Mouse (Mus musculus): ENCODE data around the gene Fgf12. TPM values are rescaled to one million over a fixed set of nuclear protein-coding genes. Genes with fewer than 3 reads are reported as not detected.

The Fgf12 gene
- polyA plus RNA-seq, 1 experiment from 2014 or later: 2.6 TPM

- no peaks in the 10 kb centered on the region for H3K27me3 ChIP-seq (ENCODE audit: control insufficient read depth, insufficient read depth, low read length)
- no peak overlapping the region for H3K4me2 ChIP-seq (ENCODE audit: low read depth, low read length)
- no peak overlapping the region for H3K9ac ChIP-seq (ENCODE audit: low read length)
- no peak overlapping the region for H3K4me3 ChIP-seq (replicated peaks; ENCODE audit: low read length)
- H3K27ac ChIP-seq (ENCODE audit: low read length): no peak overlapping the region
- no peak for ATAC-seq (ENCODE audit: insufficient read depth, low FRiP score)
- H3K36me3 ChIP-seq (ENCODE audit: control insufficient read depth, insufficient read depth, low read length): no peaks in the 10 kb centered on the region
- no peaks in the 10 kb centered on the region for H3K4me1 ChIP-seq (ENCODE audit: control insufficient read depth, insufficient read depth, low read length)
- no peaks in the 10 kb centered on the region for H3K9me3 ChIP-seq (replicated peaks; ENCODE audit: control insufficient read depth, low read length)
- 37% methylated on average over 6 of the region's 6 CpGs for WGBS
Measured at GRCm38 (mm10) chr16:28512446-28512845, 240.4 kb downstream of the Fgf12 start.

- Histone ChIP-seq H3K36me3 (ENCODE audit: control insufficient read depth, insufficient read depth, low read length) (no peaks in the 10 kb centered on the region), H3K9me3 (replicated peaks; ENCODE audit: control insufficient read depth, low read length) (no peaks in the 10 kb centered on the region), H3K4me1 (ENCODE audit: control insufficient read depth, insufficient read depth, low read length) (no peaks in the 10 kb centered on the region), H3K4me2 (ENCODE audit: low read depth, low read length) (no peak overlapping the region), H3K9ac (ENCODE audit: low read length) (no peak overlapping the region), H3K27me3 (ENCODE audit: control insufficient read depth, insufficient read depth, low read length) (no peaks in the 10 kb centered on the region), H3K4me3 (replicated peaks; ENCODE audit: low read length) (no peak overlapping the region), H3K27ac (ENCODE audit: low read length) (no peak overlapping the region)
- 27% methylated on average over 5 of the region's 5 CpGs for WGBS
- ATAC-seq (ENCODE audit: insufficient read depth, low FRiP score): no peak
Measured at GRCm38 (mm10) chr16:28511413-28511812, 241.5 kb downstream of the Fgf12 start.

- Histone ChIP-seq H3K4me2 (ENCODE audit: low read depth, low read length) (no peak overlapping the region), H3K9me3 (replicated peaks; ENCODE audit: control insufficient read depth, low read length) (no peaks in the 10 kb centered on the region), H3K27me3 (ENCODE audit: control insufficient read depth, insufficient read depth, low read length) (no peaks in the 10 kb centered on the region), H3K4me3 (replicated peaks; ENCODE audit: low read length) (no peak overlapping the region), H3K9ac (ENCODE audit: low read length) (no peak overlapping the region), H3K36me3 (ENCODE audit: control insufficient read depth, insufficient read depth, low read length) (no peaks in the 10 kb centered on the region), H3K4me1 (ENCODE audit: control insufficient read depth, insufficient read depth, low read length) (no peaks in the 10 kb centered on the region), H3K27ac (ENCODE audit: low read length) (no peak overlapping the region)
- no peak for ATAC-seq (ENCODE audit: insufficient read depth, low FRiP score)
- WGBS: 82% methylated on average over 12 of the region's 12 CpGs
Measured at GRCm38 (mm10) chr16:28497971-28498607, 254.8 kb downstream of the Fgf12 start.

- WGBS: 45% methylated on average over 6 of the region's 6 CpGs
- no peaks in the 10 kb centered on the region for H3K27me3 ChIP-seq (ENCODE audit: control insufficient read depth, insufficient read depth, low read length)
- H3K36me3 ChIP-seq (ENCODE audit: control insufficient read depth, insufficient read depth, low read length): no peaks in the 10 kb centered on the region
- H3K4me3 ChIP-seq (replicated peaks; ENCODE audit: low read length): no peak overlapping the region
- ATAC-seq (ENCODE audit: insufficient read depth, low FRiP score): no peak
- H3K4me2 ChIP-seq (ENCODE audit: low read depth, low read length): no peak overlapping the region
- H3K9me3 ChIP-seq (replicated peaks; ENCODE audit: control insufficient read depth, low read length): no peaks in the 10 kb centered on the region
- no peaks in the 10 kb centered on the region for H3K4me1 ChIP-seq (ENCODE audit: control insufficient read depth, insufficient read depth, low read length)
- H3K9ac ChIP-seq (ENCODE audit: low read length): no peak overlapping the region
- no peak overlapping the region for H3K27ac ChIP-seq (ENCODE audit: low read length)
Measured at GRCm38 (mm10) chr16:28491711-28492110, 261.2 kb downstream of the Fgf12 start.

GRCm38 (mm10) chr16:28490515-28490914 lies 262.4 kb downstream of the Fgf12 start:
- Histone ChIP-seq H3K27me3 (ENCODE audit: control insufficient read depth, insufficient read depth, low read length) (no peaks in the 10 kb centered on the region), H3K4me2 (ENCODE audit: low read depth, low read length) (no peak overlapping the region), H3K27ac (ENCODE audit: low read length) (no peak overlapping the region), H3K36me3 (ENCODE audit: control insufficient read depth, insufficient read depth, low read length) (no peaks in the 10 kb centered on the region), H3K9me3 (replicated peaks; ENCODE audit: control insufficient read depth, low read length) (no peaks in the 10 kb centered on the region), H3K9ac (ENCODE audit: low read length) (no peak overlapping the region), H3K4me3 (replicated peaks; ENCODE audit: low read length) (no peak overlapping the region), H3K4me1 (ENCODE audit: control insufficient read depth, insufficient read depth, low read length) (no peaks in the 10 kb centered on the region)
- ATAC-seq (ENCODE audit: insufficient read depth, low FRiP score): no peak
- 9% methylated on average over 6 of the region's 6 CpGs for WGBS

GRCm38 (mm10) chr16:28484920-28485319 lies 267.9 kb downstream of the Fgf12 start:
- Histone ChIP-seq H3K27me3 (ENCODE audit: control insufficient read depth, insufficient read depth, low read length) (no peaks in the 10 kb centered on the region), H3K4me3 (replicated peaks; ENCODE audit: low read length) (no peak overlapping the region), H3K27ac (ENCODE audit: low read length) (no peak overlapping the region), H3K9me3 (replicated peaks; ENCODE audit: control insufficient read depth, low read length) (peaks cover 4% of the 10 kb centered on the region; the same call in 1 of the 2 replicates), H3K36me3 (ENCODE audit: control insufficient read depth, insufficient read depth, low read length) (no peaks in the 10 kb centered on the region), H3K4me2 (ENCODE audit: low read depth, low read length) (no peak overlapping the region), H3K4me1 (ENCODE audit: control insufficient read depth, insufficient read depth, low read length) (no peaks in the 10 kb centered on the region), H3K9ac (ENCODE audit: low read length) (no peak overlapping the region)
- WGBS: 70% methylated on average over 3 of the region's 3 CpGs
- ATAC-seq (ENCODE audit: insufficient read depth, low FRiP score): no peak

GRCm38 (mm10) chr16:28479022-28479421 lies 273.8 kb downstream of the Fgf12 start:
- ATAC-seq (ENCODE audit: insufficient read depth, low FRiP score): no peak

GRCm38 (mm10) chr16:28476651-28477050 lies 276.2 kb downstream of the Fgf12 start:
- 93% methylated on average over 4 of the region's 4 CpGs for WGBS
- Histone ChIP-seq H3K27ac (ENCODE audit: low read length) (no peak overlapping the region), H3K9me3 (replicated peaks; ENCODE audit: control insufficient read depth, low read length) (peaks cover 4% of the 10 kb centered on the region; the same call in 1 of the 2 replicates), H3K4me1 (ENCODE audit: control insufficient read depth, insufficient read depth, low read length) (no peaks in the 10 kb centered on the region), H3K36me3 (ENCODE audit: control insufficient read depth, insufficient read depth, low read length) (no peaks in the 10 kb centered on the region), H3K27me3 (ENCODE audit: control insufficient read depth, insufficient read depth, low read length) (no peaks in the 10 kb centered on the region), H3K9ac (ENCODE audit: low read length) (no peak overlapping the region), H3K4me2 (ENCODE audit: low read depth, low read length) (no peak overlapping the region), H3K4me3 (replicated peaks; ENCODE audit: low read length) (no peak overlapping the region)
- no peak for ATAC-seq (ENCODE audit: insufficient read depth, low FRiP score)

More at GRCm38 (mm10) chr16:28479022-28479421, 273.8 kb downstream of the Fgf12 start:
- 86% methylated on average over 2 of the region's 2 CpGs for WGBS
- Histone ChIP-seq H3K36me3 (ENCODE audit: control insufficient read depth, insufficient read depth, low read length) (no peaks in the 10 kb centered on the region), H3K9ac (ENCODE audit: low read length) (no peak overlapping the region), H3K4me3 (replicated peaks; ENCODE audit: low read length) (no peak overlapping the region), H3K4me2 (ENCODE audit: low read depth, low read length) (no peak overlapping the region), H3K9me3 (replicated peaks; ENCODE audit: control insufficient read depth, low read length) (peaks cover 4% of the 10 kb centered on the region; the same call in 1 of the 2 replicates), H3K4me1 (ENCODE audit: control insufficient read depth, insufficient read depth, low read length) (no peaks in the 10 kb centered on the region), H3K27ac (ENCODE audit: low read length) (no peak overlapping the region), H3K27me3 (ENCODE audit: control insufficient read depth, insufficient read depth, low read length) (no peaks in the 10 kb centered on the region)

GRCm38 (mm10) chr16:28475553-28475952 lies 277.3 kb downstream of the Fgf12 start:
- WGBS: 74% methylated on average over 1 of the region's 1 CpGs
- H3K9me3 ChIP-seq (replicated peaks; ENCODE audit: control insufficient read depth, low read length): peaks cover under 1% of the 10 kb centered on the region; the same call in 1 of the 2 replicates
- no peaks in the 10 kb centered on the region for H3K36me3 ChIP-seq (ENCODE audit: control insufficient read depth, insufficient read depth, low read length)
- ATAC-seq (ENCODE audit: insufficient read depth, low FRiP score): no peak
- H3K9ac ChIP-seq (ENCODE audit: low read length): no peak overlapping the region
- no peak overlapping the region for H3K4me3 ChIP-seq (replicated peaks; ENCODE audit: low read length)
- H3K27me3 ChIP-seq (ENCODE audit: control insufficient read depth, insufficient read depth, low read length): no peaks in the 10 kb centered on the region
- H3K27ac ChIP-seq (ENCODE audit: low read length): no peak overlapping the region
- H3K4me1 ChIP-seq (ENCODE audit: control insufficient read depth, insufficient read depth, low read length): no peaks in the 10 kb centered on the region
- H3K4me2 ChIP-seq (ENCODE audit: low read depth, low read length): no peak overlapping the region
